Mouse (Mus musculus) c-Kit-negative CD71-positive TER-119-positive erythroid progenitor cells, embryonic 14.5 days (primary cell): ENCODE results near the gene Fbxl19.
A peak's percentile ranks its signal among the peaks of the same experiment; 100 is the strongest.

Experiments
- DNase-seq: peaks from one replicate; pipeline ENCODE4 v3.0.0-alpha.2; 2013; ENCODE audit warnings: low read depth, low spot score

Gene Fbxl19

GRCm38 (mm10) chr7:127744366-127745045, at the start of gene Fbxl19:
Fbxl19 (plus strand) TSS chr7:127744543.
- DNase-seq = no peak

- DNase-seq = no peak
Observed at GRCm38 (mm10) chr7:127698986-127699385, 45.4 kb upstream of the Fbxl19 start.

GRCm38 (mm10) chr7:127700712-127701331, 43.5 kb upstream of the Fbxl19 start:
- no peak for DNase-seq

GRCm38 (mm10) chr7:127703561-127704178, 40.7 kb upstream of the Fbxl19 start:
- no peak for DNase-seq

GRCm38 (mm10) chr7:127704598-127704997, 39.7 kb upstream of the Fbxl19 start:
- no peak for DNase-seq

GRCm38 (mm10) chr7:127705706-127706105, 38.6 kb upstream of the Fbxl19 start:
- DNase-seq = no peak

GRCm38 (mm10) chr7:127707045-127707956, 37.0 kb upstream of the Fbxl19 start:
- DNase-seq = no peak

GRCm38 (mm10) chr7:127707957-127708206, 36.5 kb upstream of the Fbxl19 start:
- DNase-seq = no peak

- DNase-seq = peak; percentile 79
Observed at GRCm38 (mm10) chr7:127708207-127709078, 35.9 kb upstream of the Fbxl19 start, which contains the start of gene Bcl7c. Bcl7c (minus strand) TSS chr7:127708933.

- DNase-seq = no peak
Observed at GRCm38 (mm10) chr7:127709261-127709979, 34.9 kb upstream of the Fbxl19 start.

- DNase-seq = no peak
Observed at GRCm38 (mm10) chr7:127711031-127711430, 33.3 kb upstream of the Fbxl19 start.

GRCm38 (mm10) chr7:127711456-127711855, 32.9 kb upstream of the Fbxl19 start:
- DNase-seq = no peak

- no peak for DNase-seq
Observed at GRCm38 (mm10) chr7:127712461-127713385, 31.6 kb upstream of the Fbxl19 start, which contains the start of gene Ctf1. Ctf1 (plus strand) TSS chr7:127712736.

GRCm38 (mm10) chr7:127714816-127715215, 29.5 kb upstream of the Fbxl19 start:
- no peak for DNase-seq

GRCm38 (mm10) chr7:127716992-127717391, 27.4 kb upstream of the Fbxl19 start:
- DNase-seq = no peak

- DNase-seq = no peak
Observed at GRCm38 (mm10) chr7:127718339-127718738, 26.0 kb upstream of the Fbxl19 start.

GRCm38 (mm10) chr7:127719258-127719657, 25.1 kb upstream of the Fbxl19 start:
- DNase-seq = no peak

- DNase-seq = no peak
Observed at GRCm38 (mm10) chr7:127725490-127725889, 18.9 kb upstream of the Fbxl19 start.

GRCm38 (mm10) chr7:127725924-127726323, 18.4 kb upstream of the Fbxl19 start:
- no peak for DNase-seq
